ENCODE assay signal across 7 mouse cellular contexts in the genomic region with DNA sequence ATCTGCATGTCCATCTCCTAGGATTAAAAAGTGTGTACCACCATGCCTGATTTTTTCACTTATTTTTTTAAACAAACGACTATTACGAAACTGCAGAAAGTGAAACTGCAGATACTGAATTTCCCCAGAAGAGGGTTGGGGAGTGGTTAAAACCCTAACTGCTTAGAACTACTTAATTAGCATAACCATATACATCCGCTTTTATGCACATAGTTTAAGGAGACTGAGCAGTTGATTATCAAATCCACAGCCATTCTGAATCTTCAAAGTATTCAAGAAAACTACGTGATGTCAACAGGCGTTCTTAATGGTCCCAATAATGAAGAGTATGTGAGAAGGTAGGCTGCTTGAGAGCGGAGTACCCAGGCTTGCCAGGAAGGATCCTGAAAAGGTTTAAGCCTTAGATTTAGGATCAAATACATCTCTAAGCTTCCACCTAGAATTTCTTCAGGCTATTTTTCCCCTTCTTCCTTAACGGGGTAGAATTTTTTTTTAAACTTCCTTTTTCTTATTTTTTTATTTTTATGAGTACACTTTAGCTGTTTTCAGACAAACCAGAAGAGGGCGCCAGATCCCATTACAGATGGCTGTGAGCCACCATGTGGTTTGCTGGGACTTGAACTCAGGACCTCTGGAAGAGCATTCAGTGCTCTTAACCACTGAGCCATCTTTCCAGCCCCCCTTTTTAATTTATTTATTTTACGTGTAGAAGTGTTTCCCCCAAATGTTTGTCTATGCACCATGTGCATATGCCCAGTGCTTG. TPM values are rescaled to one million over a fixed set of nuclear protein-coding genes. Genes with fewer than 3 reads are reported as not detected.
DNase-seq lines count a peak whose midpoint lies in the region; TF ChIP-seq lines count a peak whose summit lies in the region.

No protein-coding gene starts in this region.

- no peak overlapping the region for H3K9ac ChIP-seq in ES-Bruce4 (ENCODE audit: low read depth, poor library complexity, severe bottlenecking)

- no peaks in the 10 kb centered on the region for H3K4me1 ChIP-seq in ES-Bruce4 (ENCODE audit: control insufficient read depth, insufficient read depth, low read length)
- H3K4me1 ChIP-seq in small intestine, adult 2 months (ENCODE audit: control insufficient read depth, insufficient read depth, insufficient read length, low read length) = no peaks in the 10 kb centered on the region

- no peaks in the 10 kb centered on the region for H3K27me3 ChIP-seq in ES-Bruce4 (ENCODE audit: control insufficient read depth, insufficient read depth, low read length, poor library complexity, severe bottlenecking)
- H3K27me3 ChIP-seq in small intestine, adult 2 months (ENCODE audit: control insufficient read depth, insufficient read depth, low read length) = no peaks in the 10 kb centered on the region

- peak; percentile 91 for TF ChIP-seq CTCF in layer of hippocampus, adult 2 months (conservative IDR thresholded peaks at IDR 0.05)
- peak; percentile 18 for TF ChIP-seq CTCF in ES-Bruce4 (IDR thresholded peaks at IDR 0.05; ENCODE audit: low read depth, low read length)
- peak; percentile 64; the same call in 1 of the 2 replicates for TF ChIP-seq CTCF in small intestine, adult 2 months (IDR thresholded peaks at IDR 0.05; ENCODE audit: extremely low read depth, insufficient read length, insufficient replicate concordance, low read depth, low read length)

- no peak for TF ChIP-seq EP300 in ES-Bruce4 (IDR thresholded peaks at IDR 0.05; ENCODE audit: insufficient read depth, low read depth, low read length)

- DNase-seq in layer of hippocampus, adult 2 months (ENCODE audit: low spot score in 2 of 2) = no peak
- DNase-seq in layer of hippocampus, adult 8-10 months (ENCODE audit: low spot score in 2 of 2) = no peak
- DNase-seq in adrenal gland, postnatal 14 days = peak; percentile 71
- DNase-seq in induced T-regulatory cell, adult 2 months (ENCODE audit: low read depth) = peak; percentile 90
- no peak for DNase-seq in layer of hippocampus, adult 11-12 months (ENCODE audit: low spot score)

- TF ChIP-seq POLR2A in ES-Bruce4 (IDR thresholded peaks at IDR 0.05; ENCODE audit: insufficient read depth, low read length) = no peak
- no peak for TF ChIP-seq POLR2A in small intestine, adult 2 months (IDR thresholded peaks at IDR 0.05; ENCODE audit: low read depth, low read length)

- no peak overlapping the region for H3K27ac ChIP-seq in layer of hippocampus, adult 2 months
- H3K27ac ChIP-seq in ES-Bruce4 (ENCODE audit: insufficient read depth, low read length) = no peak overlapping the region
- H3K27ac ChIP-seq in small intestine, adult 2 months (ENCODE audit: insufficient read depth, low read depth, low read length) = peak overlapping the region; percentile 47; the same call in 1 of the 2 replicates

- peaks cover 20% of the 10 kb centered on the region for H3K36me3 ChIP-seq in ES-Bruce4 (ENCODE audit: control insufficient read depth, insufficient read depth, low read length, poor library complexity, severe bottlenecking)
- H3K36me3 ChIP-seq in small intestine, adult 2 months (ENCODE audit: control insufficient read depth, insufficient read depth, low read length) = peaks cover 10% of the 10 kb centered on the region

- H3K9me3 ChIP-seq in ES-Bruce4 (replicated peaks; ENCODE audit: control insufficient read depth, insufficient read depth, low read length, poor library complexity, severe bottlenecking) = no peaks in the 10 kb centered on the region

- H3K4me3 ChIP-seq in layer of hippocampus, adult 2 months = no peak overlapping the region
- no peak overlapping the region for H3K4me3 ChIP-seq in ES-Bruce4 (ENCODE audit: low read depth, low read length)
- H3K4me3 ChIP-seq in small intestine, adult 2 months (ENCODE audit: low read depth, low read length) = no peak overlapping the region

- 52% methylated on average over 9 of the region's 9 CpGs for WGBS in small intestine, adult 2 months

RNA-seq across cellular contexts. Expression of gene Pfkm, which starts 2.8 kb away (rescaled TPM):
- 100 to 1,000 TPM; 333 to 349 TPM for total RNA-seq in layer of hippocampus, adult 2 months (2021)
- total RNA-seq in layer of hippocampus, adult 8-10 months (2022) = 100 to 1,000 TPM; 332 to 357 (median 349) TPM
- 39.8 and 42.8 TPM in 2 replicates for polyA plus RNA-seq in ES-Bruce4 (2011; ENCODE audit: insufficient read depth, insufficient read length, low read depth, missing spikeins)
- total RNA-seq in adrenal gland, postnatal 14 days (2021) = 66.1 and 72.0 TPM in 2 replicates
- polyA plus RNA-seq in small intestine, adult 2 months (2012; rRNA removed) = 4.3 and 4.8 TPM in 2 replicates

RNA-seq across cellular contexts. Expression of gene Senp1, which starts 3.9 kb away (rescaled TPM):
- total RNA-seq in layer of hippocampus, adult 2 months (2021) = 10 to 100 TPM; 12.7 to 13.5 TPM
- total RNA-seq in layer of hippocampus, adult 8-10 months (2022) = 10 to 100 TPM; 13.8 to 16.1 (median 14.9) TPM
- polyA plus RNA-seq in ES-Bruce4 (2011; ENCODE audit: insufficient read depth, insufficient read length, low read depth, missing spikeins) = 69.2 and 70.6 TPM in 2 replicates
- total RNA-seq in adrenal gland, postnatal 14 days (2021) = 17.6 and 21.1 TPM in 2 replicates
- 3.2 and 5.5 TPM in 2 replicates for polyA plus RNA-seq in small intestine, adult 2 months (2012; rRNA removed)

Comparison
In these comparisons a context has a peak if more than half of its experiments do, and no peak if none do; other contexts are left out.
1. DNase-seq: peak in adrenal gland, postnatal 14 days (single experiment) and induced T-regulatory cell, adult 2 months (single experiment); none in layer of hippocampus, adult 2 months (0 of 2), layer of hippocampus, adult 8-10 months (0 of 2) and layer of hippocampus, adult 11-12 months (single experiment).
2. CTCF ChIP-seq: peak in every context shown above with its lines; median percentile 91 in layer of hippocampus, adult 2 months; 64 in small intestine, adult 2 months; 18 in ES-Bruce4.